Mouse (Mus musculus) neural tube, embryonic 11.5 days (tissue): ENCODE results near the gene Prkrip1. TPM values are rescaled to one million over a fixed set of nuclear protein-coding genes. Genes with fewer than 3 reads are reported as not detected.

ENCODE experiments used
- ATAC-seq: fragments of 200-750 bp; cut with Nextera tagmentation; 2 replicates; pipeline ENCODE4 v1.8.0; 2017; ENCODE audit warnings: moderate number of reproducible peaks, mild to moderate bottlenecking, moderate TSS enrichment, moderate library complexity; ENCODE audit not compliant: insufficient read depth, low FRiP score, low TSS enrichment
- DNase-seq: peaks from one replicate; pipeline ENCODE4 v3.0.0-alpha.2; 2015; ENCODE audit warnings: low spot score
- H3K27ac ChIP-seq: fragments of 300-500 bp; sonication (generic); 2 replicates; pipeline ENCODE4 v1.5.1; 2014; ENCODE audit warnings: low read depth, mild to moderate bottlenecking, low read length
- H3K27me3 ChIP-seq: fragments of 300-500 bp; sonication (generic); 2 replicates; pipeline ENCODE4 v1.6.1; 2014; ENCODE audit warnings: mild to moderate bottlenecking, low read length, mixed read lengths; ENCODE audit not compliant: control insufficient read depth, insufficient read depth
- H3K36me3 ChIP-seq: fragments of 300-500 bp; sonication (generic); 2 replicates; pipeline ENCODE4 v1.6.1; 2014; ENCODE audit warnings: mild to moderate bottlenecking, low read length, moderate library complexity, mixed read lengths; ENCODE audit not compliant: control insufficient read depth, insufficient read depth
- H3K4me1 ChIP-seq: fragments of 300-500 bp; sonication (generic); 2 replicates; pipeline ENCODE4 v1.6.1; 2014; ENCODE audit warnings: low read length, mixed read lengths; ENCODE audit not compliant: control insufficient read depth, insufficient read depth
- H3K4me2 ChIP-seq: fragments of 300-500 bp; sonication (generic); 2 replicates; pipeline ENCODE4 v1.6.1; 2014; ENCODE audit warnings: low read depth, mild to moderate bottlenecking, moderate library complexity
- H3K4me3 ChIP-seq: fragments of 300-500 bp; sonication (generic); 2 replicates; pipeline ENCODE4 v1.5.1; 2014; ENCODE audit warnings: low read depth, low read length
- H3K9ac ChIP-seq: fragments of 300-500 bp; sonication (generic); 2 replicates; pipeline ENCODE4 v1.6.1; 2014; ENCODE audit warnings: mild to moderate bottlenecking, low read length
- H3K9me3 ChIP-seq: fragments of 300-500 bp; sonication (generic); 2 replicates; pipeline ENCODE4 v1.6.1; 2016; ENCODE audit warnings: low read length; ENCODE audit not compliant: control insufficient read depth
- WGBS: fragments of 180-500 bp; shearing (Covaris S2); extraction: QIAGEN DNeasy Blood & Tissue Kit; methylation state at CpG from one replicate; pipeline ENCODE4 v1.1.7; 2014; 5-methylcytosine and 5-hydroxymethylcytosine counted together
- polyA plus RNA-seq: library from polyadenylated mRNA; unstranded; fragments of >200 nt; fragmentation: Nextera tagmentation; extraction: Ambion mirVana; gene quantifications from 2 replicates; pipeline ENCODE4 v1.2.1, GENCODE M21; 2014

Gene Prkrip1
- polyA plus RNA-seq, 1 experiment from 2014 or later, result 76.5 TPM

- Histone ChIP-seq H3K36me3 (no peaks in the 10 kb centered on the region), H3K27me3 (no peaks in the 10 kb centered on the region), H3K27ac (no peak overlapping the region), H3K4me1 (peaks cover 8% of the 10 kb centered on the region; the same call in 1 of the 2 replicates), H3K4me2 (peak overlapping the region; percentile 90), H3K9me3 (no peaks in the 10 kb centered on the region), H3K4me3 (peak overlapping the region; percentile 53; the same call in 1 of the 2 replicates), H3K9ac (peak overlapping the region; percentile 63; the same call in 1 of the 2 replicates)
- no peak for ATAC-seq
- no peak for DNase-seq
- WGBS, result 42% methylated on average over 17 of the region's 17 CpGs
These were observed 27.1 kb downstream of the Prkrip1 start for GRCm38 (mm10) chr5:136171363-136172341.

DNA sequence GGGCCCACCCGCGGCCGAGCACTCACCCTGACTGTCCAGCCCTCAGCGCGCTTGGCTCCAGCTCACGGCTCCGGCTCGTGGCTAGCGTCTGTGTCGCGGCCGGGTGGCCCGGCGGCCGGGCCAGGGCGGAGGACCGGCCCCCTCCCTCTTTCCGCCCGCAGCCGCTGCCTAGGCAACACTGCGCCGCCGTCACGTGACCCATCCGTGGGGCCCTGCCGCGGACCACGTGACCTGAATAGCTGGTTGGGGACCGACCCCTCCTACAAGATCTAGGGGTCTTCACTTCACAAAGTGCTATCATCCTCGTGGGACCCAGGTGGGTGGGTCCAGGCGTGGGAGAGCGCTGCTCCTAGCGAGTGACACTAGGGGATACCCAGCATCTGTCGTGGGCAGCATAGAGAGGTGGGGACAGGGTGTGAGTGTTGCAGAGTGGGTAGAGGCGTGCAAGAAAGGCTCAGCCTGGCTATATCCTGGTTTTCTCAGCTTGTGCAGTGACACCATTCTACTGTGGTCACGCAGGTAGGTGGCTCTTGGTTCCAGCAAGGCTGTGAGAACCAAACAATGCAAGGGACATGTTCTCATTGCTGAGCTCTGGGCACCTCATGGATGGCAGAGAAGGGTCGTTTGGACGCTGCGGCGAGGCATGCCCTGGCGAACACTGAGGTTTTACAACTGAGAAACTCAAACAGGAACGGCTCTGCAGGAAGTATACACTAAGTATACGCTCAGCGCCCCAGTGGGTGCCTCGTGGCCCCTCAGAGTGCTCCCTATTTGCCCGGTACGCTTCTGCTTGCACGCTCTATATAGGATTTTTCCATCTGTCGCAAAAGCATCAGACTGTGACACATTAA is 28.0 kb downstream of the Prkrip1 start, which contains the start of gene Orai2:
Gene Orai2, minus strand, starts transcription at position 202 of the 851 bp plus-strand sequence.
- 8% methylated on average over 42 of the region's 49 CpGs for WGBS
- Histone ChIP-seq H3K4me1 (peaks cover 8% of the 10 kb centered on the region; the same call in 1 of the 2 replicates), H3K4me3 (peak within 1 kb of the TSS; percentile 53), H3K27ac (peak within 1 kb of the TSS; percentile 27; the same call in 1 of the 2 replicates), H3K9me3 (no peaks in the 10 kb centered on the region), H3K27me3 (no peaks in the 10 kb centered on the region), H3K36me3 (no peaks in the 10 kb centered on the region), H3K9ac (peak within 1 kb of the TSS; percentile 63), H3K4me2 (peak within 1 kb of the TSS; percentile 90)
- ATAC-seq (peak; percentile 88), DNase-seq (peak; percentile 87)

DNA sequence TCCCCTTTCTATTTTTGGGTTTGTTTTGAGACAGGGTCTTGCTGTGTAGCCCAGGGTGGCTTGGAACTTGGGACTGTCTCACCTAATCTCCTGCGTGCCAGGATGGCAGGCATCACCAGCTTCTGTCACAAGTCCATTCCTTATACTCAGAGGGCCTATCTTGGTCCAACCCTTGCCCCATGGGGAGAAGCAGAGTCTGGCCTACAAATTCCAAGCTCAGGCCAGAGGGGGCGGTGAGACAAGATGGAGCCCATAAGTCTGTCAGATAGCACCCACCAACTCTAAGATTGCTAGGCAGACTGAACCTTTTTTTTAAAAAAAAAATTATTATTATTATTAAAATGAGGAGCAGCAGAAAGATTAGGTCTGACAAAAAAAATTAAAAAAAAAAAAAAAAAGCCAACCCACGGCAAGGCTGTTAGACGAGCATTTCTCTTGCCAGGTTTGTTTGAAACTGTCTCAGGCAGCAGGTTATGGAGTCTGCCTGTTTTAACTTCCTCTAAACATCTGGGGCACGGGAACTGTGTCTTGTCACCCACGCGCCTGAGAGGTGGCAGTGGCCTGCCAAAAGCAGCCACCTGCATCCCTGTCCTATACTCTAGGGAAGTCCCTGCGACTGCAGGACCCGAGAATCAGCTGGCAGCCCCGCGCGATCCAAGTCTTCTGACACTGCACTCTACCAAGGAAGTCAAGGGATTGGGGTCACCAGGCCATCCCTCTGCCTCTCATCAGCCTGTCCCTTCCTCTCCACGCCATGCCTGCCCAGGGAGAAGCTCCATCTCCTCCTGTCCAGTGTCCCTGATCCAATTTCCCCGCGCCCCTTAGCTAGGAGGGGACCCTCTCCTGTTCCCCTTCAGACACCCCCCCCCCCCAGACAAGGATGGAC is 28.9 kb downstream of the Prkrip1 start:
- DNase-seq (peak; percentile 58), ATAC-seq (peak; percentile 67)
- peak overlapping the region; percentile 27; the same call in 1 of the 2 replicates for H3K27ac ChIP-seq
- peak overlapping the region; percentile 63 for H3K9ac ChIP-seq
- no peaks in the 10 kb centered on the region for H3K9me3 ChIP-seq
- no peaks in the 10 kb centered on the region for H3K36me3 ChIP-seq
- peak overlapping the region; percentile 53 for H3K4me3 ChIP-seq
- no peaks in the 10 kb centered on the region for H3K27me3 ChIP-seq
- H3K4me1 ChIP-seq, result peaks cover 8% of the 10 kb centered on the region; the same call in 1 of the 2 replicates
- H3K4me2 ChIP-seq, result peak overlapping the region; percentile 90
- WGBS, result 18% methylated on average over 15 of the region's 15 CpGs

- H3K27me3 ChIP-seq, result no peaks in the 10 kb centered on the region
- DNase-seq (no peak), ATAC-seq (no peak)
- no peaks in the 10 kb centered on the region for H3K36me3 ChIP-seq
- H3K27ac ChIP-seq, result no peak overlapping the region
- no peak overlapping the region for H3K9ac ChIP-seq
- WGBS, result 90% methylated on average over 3 of the region's 3 CpGs
- peaks cover 8% of the 10 kb centered on the region; the same call in 1 of the 2 replicates for H3K4me1 ChIP-seq
- no peak overlapping the region for H3K4me2 ChIP-seq
- no peaks in the 10 kb centered on the region for H3K9me3 ChIP-seq
- H3K4me3 ChIP-seq, result no peak overlapping the region
These were observed 30.7 kb downstream of the Prkrip1 start for GRCm38 (mm10) chr5:136168071-136168470.

GRCm38 (mm10) chr5:136167296-136167695 is 31.5 kb downstream of the Prkrip1 start:
- Histone ChIP-seq H3K27me3 (no peaks in the 10 kb centered on the region), H3K9ac (no peak overlapping the region), H3K27ac (no peak overlapping the region), H3K4me3 (no peak overlapping the region), H3K36me3 (no peaks in the 10 kb centered on the region), H3K4me1 (peaks cover 8% of the 10 kb centered on the region; the same call in 1 of the 2 replicates), H3K4me2 (no peak overlapping the region), H3K9me3 (no peaks in the 10 kb centered on the region)
- no peak for DNase-seq
- ATAC-seq, result no peak
- 85% methylated on average over 4 of the region's 4 CpGs for WGBS

- no peak overlapping the region for H3K4me3 ChIP-seq
- DNase-seq, result no peak
- H3K9ac ChIP-seq, result no peak overlapping the region
- H3K36me3 ChIP-seq, result no peaks in the 10 kb centered on the region
- H3K4me1 ChIP-seq, result no peaks in the 10 kb centered on the region
- no peaks in the 10 kb centered on the region for H3K9me3 ChIP-seq
- no peak overlapping the region for H3K4me2 ChIP-seq
- no peaks in the 10 kb centered on the region for H3K27me3 ChIP-seq
- no peak for ATAC-seq
- no peak overlapping the region for H3K27ac ChIP-seq
- 81% methylated on average over 8 of the region's 8 CpGs for WGBS
These were observed 33.5 kb downstream of the Prkrip1 start for GRCm38 (mm10) chr5:136165246-136165645.

- no peak overlapping the region for H3K27ac ChIP-seq
- no peaks in the 10 kb centered on the region for H3K36me3 ChIP-seq
- no peaks in the 10 kb centered on the region for H3K27me3 ChIP-seq
- H3K4me1 ChIP-seq, result no peaks in the 10 kb centered on the region
- H3K4me3 ChIP-seq, result no peak overlapping the region
- no peak for ATAC-seq
- no peak for DNase-seq
- no peak overlapping the region for H3K4me2 ChIP-seq
- no peaks in the 10 kb centered on the region for H3K9me3 ChIP-seq
- H3K9ac ChIP-seq, result no peak overlapping the region
- WGBS, result 79% methylated on average over 11 of the region's 11 CpGs
These were observed 34.8 kb downstream of the Prkrip1 start for GRCm38 (mm10) chr5:136163807-136164474.
